Mouse (Mus musculus) ES-Bruce4 (cell line): ENCODE data around the gene Taf12.

Source experiments
- CTCF ChIP-seq: IDR thresholded peaks from one replicate; pipeline ENCODE4 v1.8.1; 2011; ENCODE audit warnings: low read depth, low read length
- POLR2A ChIP-seq: IDR thresholded peaks from one replicate; pipeline ENCODE4 v1.8.1; 2011; ENCODE audit warnings: low read length; ENCODE audit not compliant: insufficient read depth

- no peak for TF ChIP-seq POLR2A
- TF ChIP-seq CTCF, result no peak
These were observed 25.7 kb downstream of the Taf12 start for GRCm38 (mm10) chr4:132299849-132300248.
